23 mouse cellular contexts compared by ENCODE assay signal in the genomic region with DNA sequence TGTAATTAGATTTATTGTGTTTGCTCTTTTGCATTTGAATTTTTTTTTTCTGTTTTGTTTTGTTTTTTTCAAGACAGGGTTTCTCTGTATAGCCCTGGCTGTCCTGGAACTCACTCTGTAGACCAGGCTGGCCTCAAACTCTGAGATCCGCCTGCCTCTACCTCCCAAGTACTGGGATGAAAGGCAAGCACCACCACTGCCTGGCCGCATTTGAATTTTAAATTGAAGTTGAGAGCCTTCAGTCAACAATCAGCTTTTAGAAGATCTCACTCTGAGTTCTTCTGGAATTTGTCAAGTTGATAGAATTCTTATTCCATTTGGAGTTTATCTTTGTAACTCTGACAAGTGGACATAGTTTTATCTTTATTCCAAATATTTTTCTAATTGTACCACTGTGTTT.
"Had no signal": no experiment of that assay in that cellular context is flagged by ENCODE, and none has a peak within 500 bp of the region (broad histone marks: within the 10 kb centered on the region; RNA-seq: fewer than 3 reads in every experiment).

No protein-coding gene starts in this region.

- H3K27ac ChIP-seq: heart, adult 2 months; heart, embryonic 13.5 days; heart, embryonic 15.5 days; hindbrain, embryonic 13.5 days; intestine, embryonic 15.5 days; kidney, embryonic 15.5 days; kidney, postnatal 0 days; limb, embryonic 13.5 days; limb, embryonic 15.5 days; liver, embryonic 12.5 days; liver, embryonic 14.5 days had no signal

- H3K4me3 ChIP-seq: heart, adult 2 months; heart, embryonic 13.5 days; heart, embryonic 15.5 days; hindbrain, embryonic 13.5 days; intestine, embryonic 15.5 days; kidney, embryonic 15.5 days; limb, embryonic 13.5 days; limb, embryonic 15.5 days; liver, embryonic 12.5 days had no signal

- DNase-seq: gastrocnemius, postnatal 14 days; gastrocnemius, postnatal 36 days; heart, adult 11 months; heart, adult 2 months; heart, postnatal 14 days; heart, postnatal 36 days; kidney, adult 2 months; kidney, adult 9 months; kidney, postnatal 14 days; kidney, postnatal 36 days; layer of hippocampus, adult 9-11 months; layer of hippocampus, postnatal 36 days; left cerebral cortex, postnatal 4 days had no signal
